Mouse (Mus musculus): ENCODE data around the gene Afp. TPM values are rescaled to one million over a fixed set of nuclear protein-coding genes. Genes with fewer than 3 reads are reported as not detected.

The Afp gene
- polyA plus RNA-seq, 1 experiment from 2014 or later, result 0.56 TPM

GRCm38 (mm10) chr5:90477308-90478140 lies 13.0 kb upstream of the Afp start:
- no peaks in the 10 kb centered on the region for H3K36me3 ChIP-seq
- ATAC-seq (ENCODE audit: low FRiP score), result no peak
- no peak overlapping the region for H3K4me2 ChIP-seq
- no peaks in the 10 kb centered on the region for H3K27me3 ChIP-seq
- H3K4me1 ChIP-seq (replicated peaks), result no peaks in the 10 kb centered on the region
- no peak overlapping the region for H3K4me3 ChIP-seq
- H3K27ac ChIP-seq, result no peak overlapping the region
- H3K9me3 ChIP-seq, result no peaks in the 10 kb centered on the region
- WGBS, result 89% methylated on average over 7 of the region's 7 CpGs
- H3K9ac ChIP-seq, result no peak overlapping the region

- H3K27me3 ChIP-seq, result no peaks in the 10 kb centered on the region
- no peak overlapping the region for H3K4me3 ChIP-seq
- ATAC-seq (ENCODE audit: low FRiP score), result no peak
- no peaks in the 10 kb centered on the region for H3K9me3 ChIP-seq
- H3K9ac ChIP-seq, result no peak overlapping the region
- 87% methylated on average over 1 of the region's 1 CpGs for WGBS
- no peak overlapping the region for H3K27ac ChIP-seq
- no peaks in the 10 kb centered on the region for H3K36me3 ChIP-seq
- H3K4me1 ChIP-seq (replicated peaks), result no peaks in the 10 kb centered on the region
- H3K4me2 ChIP-seq, result no peak overlapping the region
These were observed 11.7 kb upstream of the Afp start for GRCm38 (mm10) chr5:90478886-90479285.

- Histone ChIP-seq H3K9ac (no peak overlapping the region), H3K36me3 (no peaks in the 10 kb centered on the region), H3K9me3 (no peaks in the 10 kb centered on the region), H3K27me3 (no peaks in the 10 kb centered on the region), H3K27ac (no peak overlapping the region), H3K4me2 (no peak overlapping the region), H3K4me3 (no peak overlapping the region), H3K4me1 (replicated peaks) (no peaks in the 10 kb centered on the region)
- no peak for ATAC-seq (ENCODE audit: low FRiP score)
- WGBS, result 96% methylated on average over 7 of the region's 7 CpGs
These were observed 4.9 kb upstream of the Afp start for GRCm38 (mm10) chr5:90485597-90485996.

- 90% methylated on average over 7 of the region's 7 CpGs for WGBS
- H3K4me3 ChIP-seq, result no peak overlapping the region
- H3K27ac ChIP-seq, result no peak overlapping the region
- no peaks in the 10 kb centered on the region for H3K36me3 ChIP-seq
- no peak for ATAC-seq (ENCODE audit: low FRiP score)
- H3K9me3 ChIP-seq, result no peaks in the 10 kb centered on the region
- H3K4me1 ChIP-seq (replicated peaks), result no peaks in the 10 kb centered on the region
- no peak overlapping the region for H3K4me2 ChIP-seq
- H3K9ac ChIP-seq, result no peak overlapping the region
- no peaks in the 10 kb centered on the region for H3K27me3 ChIP-seq
These were observed 2.2 kb upstream of the Afp start for GRCm38 (mm10) chr5:90488323-90488722.

- Histone ChIP-seq H3K36me3 (no peaks in the 10 kb centered on the region), H3K27ac (no peak overlapping the region), H3K4me3 (no peak overlapping the region), H3K9me3 (no peaks in the 10 kb centered on the region), H3K4me2 (no peak overlapping the region), H3K4me1 (replicated peaks) (no peaks in the 10 kb centered on the region), H3K27me3 (no peaks in the 10 kb centered on the region), H3K9ac (no peak overlapping the region)
- 84% methylated on average over 9 of the region's 9 CpGs for WGBS
- ATAC-seq (ENCODE audit: low FRiP score), result no peak
These were observed 1.9 kb downstream of the Afp start for GRCm38 (mm10) chr5:90492440-90492839.

- Histone ChIP-seq H3K4me3 (no peak overlapping the region), H3K36me3 (no peaks in the 10 kb centered on the region), H3K9ac (no peak overlapping the region), H3K4me1 (replicated peaks) (no peaks in the 10 kb centered on the region), H3K27me3 (no peaks in the 10 kb centered on the region), H3K4me2 (no peak overlapping the region), H3K27ac (no peak overlapping the region), H3K9me3 (no peaks in the 10 kb centered on the region)
- WGBS, result 89% methylated on average over 4 of the region's 4 CpGs
- ATAC-seq (ENCODE audit: low FRiP score), result no peak
These were observed 3.8 kb downstream of the Afp start for GRCm38 (mm10) chr5:90494308-90494707.

GRCm38 (mm10) chr5:90499509-90499908 lies 9.0 kb downstream of the Afp start:
- H3K9me3 ChIP-seq, result no peaks in the 10 kb centered on the region
- H3K27ac ChIP-seq, result no peak overlapping the region
- no peak overlapping the region for H3K9ac ChIP-seq
- no peak overlapping the region for H3K4me3 ChIP-seq
- no peaks in the 10 kb centered on the region for H3K27me3 ChIP-seq
- 55% methylated on average over 7 of the region's 7 CpGs for whole genome bisulfite sequencing
- no peaks in the 10 kb centered on the region for H3K36me3 ChIP-seq
- ATAC-seq (ENCODE audit: low FRiP score), result no peak
- H3K4me2 ChIP-seq, result no peak overlapping the region
- no peaks in the 10 kb centered on the region for H3K4me1 ChIP-seq (replicated peaks)

GRCm38 (mm10) chr5:90500714-90501113 lies 10.2 kb downstream of the Afp start:
- ATAC-seq (ENCODE audit: low FRiP score), result peak; percentile 68; the same call in 1 of the 2 replicates
- 5% methylated on average over 6 of the region's 6 CpGs for WGBS

GRCm38 (mm10) chr5:90501752-90502151 lies 11.2 kb downstream of the Afp start:
- H3K4me1 ChIP-seq (replicated peaks), result no peaks in the 10 kb centered on the region
- no peak overlapping the region for H3K4me3 ChIP-seq
- H3K9me3 ChIP-seq, result no peaks in the 10 kb centered on the region
- WGBS, result 90% methylated on average over 5 of the region's 5 CpGs
- no peak overlapping the region for H3K9ac ChIP-seq
- H3K27ac ChIP-seq, result no peak overlapping the region
- H3K36me3 ChIP-seq, result no peaks in the 10 kb centered on the region
- H3K27me3 ChIP-seq, result no peaks in the 10 kb centered on the region
- H3K4me2 ChIP-seq, result no peak overlapping the region
- ATAC-seq (ENCODE audit: low FRiP score), result no peak

More at GRCm38 (mm10) chr5:90500714-90501113, 10.2 kb downstream of the Afp start:
- Histone ChIP-seq H3K4me3 (no peak overlapping the region), H3K27ac (no peak overlapping the region), H3K27me3 (no peaks in the 10 kb centered on the region), H3K36me3 (no peaks in the 10 kb centered on the region), H3K9me3 (no peaks in the 10 kb centered on the region), H3K4me2 (no peak overlapping the region), H3K4me1 (replicated peaks) (no peaks in the 10 kb centered on the region), H3K9ac (no peak overlapping the region)

GRCm38 (mm10) chr5:90504742-90505141 lies 14.2 kb downstream of the Afp start:
- 84% methylated on average over 11 of the region's 11 CpGs for WGBS
- H3K27ac ChIP-seq, result no peak overlapping the region
- no peaks in the 10 kb centered on the region for H3K9me3 ChIP-seq
- no peaks in the 10 kb centered on the region for H3K27me3 ChIP-seq
- no peak overlapping the region for H3K4me3 ChIP-seq
- no peaks in the 10 kb centered on the region for H3K36me3 ChIP-seq
- no peak overlapping the region for H3K9ac ChIP-seq
- no peak overlapping the region for H3K4me2 ChIP-seq
- peaks cover 3% of the 10 kb centered on the region; the same call in 1 of the 2 replicates for H3K4me1 ChIP-seq (replicated peaks)
- ATAC-seq (ENCODE audit: low FRiP score), result no peak

GRCm38 (mm10) chr5:90506507-90506906 lies 16.0 kb downstream of the Afp start:
- Histone ChIP-seq H3K4me2 (no peak overlapping the region), H3K4me1 (replicated peaks) (peaks cover 3% of the 10 kb centered on the region; the same call in 1 of the 2 replicates), H3K36me3 (no peaks in the 10 kb centered on the region), H3K27me3 (no peaks in the 10 kb centered on the region), H3K9me3 (no peaks in the 10 kb centered on the region), H3K4me3 (no peak overlapping the region), H3K27ac (no peak overlapping the region), H3K9ac (no peak overlapping the region)
- ATAC-seq (ENCODE audit: low FRiP score), result no peak
- WGBS, result 62% methylated on average over 2 of the region's 2 CpGs

- H3K4me2 ChIP-seq, result no peak overlapping the region
- H3K9ac ChIP-seq, result no peak overlapping the region
- H3K27me3 ChIP-seq, result no peaks in the 10 kb centered on the region
- peak; percentile 73 for ATAC-seq (ENCODE audit: low FRiP score)
- WGBS, result 47% methylated on average over 13 of the region's 13 CpGs
- no peaks in the 10 kb centered on the region for H3K36me3 ChIP-seq
- H3K9me3 ChIP-seq, result no peaks in the 10 kb centered on the region
- H3K4me1 ChIP-seq (replicated peaks), result peaks cover 3% of the 10 kb centered on the region; the same call in 1 of the 2 replicates
- peak overlapping the region; percentile 82 for H3K27ac ChIP-seq
- no peak overlapping the region for H3K4me3 ChIP-seq
These were observed 16.9 kb downstream of the Afp start for GRCm38 (mm10) chr5:90507411-90507949.
